16 mouse cellular contexts compared by ENCODE assay signal in genomic region chr2:46371755-46372154, GRCm38 (mm10).
DNase-seq lines count a peak whose midpoint lies in the region; ATAC-seq lines count a peak whose summit lies in the region.
"Had no signal": no experiment of that assay in that cellular context is flagged by ENCODE, and none has a peak within 500 bp of the region (broad histone marks: within the 10 kb centered on the region; RNA-seq: fewer than 3 reads in every experiment).

No protein-coding gene starts in this region.

- DNase-seq in 416B (ENCODE audit: low read depth): peak; percentile 76
- DNase-seq in CD4-positive helper T cell, adult 2 months (ENCODE audit: low read depth, low spot score): peak; percentile 2
- DNase-seq in NIH3T3 (ENCODE audit: low read depth): peak; percentile 11
- DNase-seq in induced T-regulatory cell, adult 2 months (ENCODE audit: low read depth): peak; percentile 9
- DNase-seq in gastrocnemius, adult 8-10 months (ENCODE audit: low spot score in 2 of 2): no peak
- no peak for DNase-seq in spleen, adult 18-20 months
- DNase-seq in layer of hippocampus, postnatal 10 days (ENCODE audit: low spot score in 2 of 2): no peak
- DNase-seq: adrenal gland, adult 8-10 months; adrenal gland, postnatal 36 days; cerebellum, adult 11 months; cerebellum, adult 8-10 months; cerebellum, postnatal 14 days; gastrocnemius, postnatal 14 days had no signal

- ATAC-seq in monocyte, adult 5-6 weeks (replicated peaks; ENCODE audit: insufficient number of reproducible peaks, low FRiP score, low TSS enrichment, poor library complexity, severe bottlenecking): no peak
- ATAC-seq: forebrain, embryonic 16.5 days; hindbrain, postnatal 0 days had no signal

Comparison
In these comparisons a context has a peak if more than half of its experiments do, and no peak if none do; other contexts are left out.
1. DNase-seq: peak in 416B (single experiment), CD4-positive helper T cell, adult 2 months (single experiment), NIH3T3 (single experiment) and induced T-regulatory cell, adult 2 months (single experiment); none in gastrocnemius, adult 8-10 months (0 of 2), spleen, adult 18-20 months (0 of 2) and layer of hippocampus, postnatal 10 days (0 of 2).